Mouse (Mus musculus) lung, adult 2 months (tissue): ENCODE measurements around the gene Tnrc6a. TPM values are rescaled to one million over a fixed set of nuclear protein-coding genes. Genes with fewer than 3 reads are reported as not detected.
"Not testable (repeated sequence)": the region's sequence is repeated elsewhere in the genome, so short reads cannot be mapped to it uniquely, and the experiment has no call there.

ENCODE experiments used
- DNase-seq: peaks from one replicate; pipeline ENCODE4 v3.0.0; 2022
- H3K4me1 ChIP-seq: fragments of 200-500 bp; 2 replicates; pipeline ENCODE4 v1.6.1; 2011; ENCODE audit warnings: low read length; ENCODE audit not compliant: control insufficient read depth, insufficient read depth
- H3K4me3 ChIP-seq: fragments of 200-500 bp; replicated peaks from 2 replicates; pipeline ENCODE3; 2011; ENCODE audit warnings: low read depth, mild to moderate bottlenecking, control low read depth, low read length; ENCODE audit errors: extremely low read depth
- CTCF ChIP-seq: fragments of 200-500 bp; IDR thresholded peaks from 2 replicates; pipeline ENCODE4 v1.5.1; 2011; ENCODE audit warnings: mild to moderate bottlenecking, low read length, control low read depth; ENCODE audit not compliant: insufficient read depth
- POLR2A ChIP-seq: fragments of 200-500 bp; IDR thresholded peaks from 2 replicates; pipeline ENCODE4 v1.6.1; 2011; ENCODE audit warnings: low read depth, mild to moderate bottlenecking, control low read depth, low read length, borderline replicate concordance; ENCODE audit errors: extremely low read depth
- WGBS: fragments of 180-500 bp; shearing (Covaris S2); methylation state at CpG from one replicate; pipeline ENCODE4 v1.1.7; 2018; 5-methylcytosine and 5-hydroxymethylcytosine counted together
- polyA plus RNA-seq: library from polyadenylated mRNA; depleted of rRNA; stranded (reverse); fragments of >200 nt; gene quantifications from 2 replicates; pipeline ENCODE4 v1.2.3, GENCODE M21; 2012

Tnrc6a gene
- polyA plus RNA-seq, 1 experiment: 33.2 TPM

GRCm38 (mm10) chr7:123101295-123101694 lies 22.4 kb upstream of the Tnrc6a start:
- 64% methylated on average over 3 of the region's 3 CpGs for WGBS
- TF ChIP-seq CTCF (no peak), POLR2A (no peak)
- Histone ChIP-seq H3K4me3 (no peak overlapping the region), H3K4me1 (peaks cover 7% of the 10 kb centered on the region; the same call in 1 of the 2 replicates)
- no peak for DNase-seq

GRCm38 (mm10) chr7:123105381-123105780 lies 18.3 kb upstream of the Tnrc6a start:
- not testable (repeated sequence) for H3K4me1 ChIP-seq, DNase-seq, H3K4me3 ChIP-seq
- 14% methylated on average over 1 of the region's 1 CpGs for WGBS

- Histone ChIP-seq H3K4me1 (peaks cover 2% of the 10 kb centered on the region; the same call in 1 of the 2 replicates), H3K4me3 (no peak overlapping the region)
- no peak for DNase-seq
- no peak for TF ChIP-seq POLR2A
- no peak for TF ChIP-seq CTCF
- WGBS: 53% methylated on average over 1 of the region's 1 CpGs
Observed at GRCm38 (mm10) chr7:123105906-123106305, 17.8 kb upstream of the Tnrc6a start.

DNA sequence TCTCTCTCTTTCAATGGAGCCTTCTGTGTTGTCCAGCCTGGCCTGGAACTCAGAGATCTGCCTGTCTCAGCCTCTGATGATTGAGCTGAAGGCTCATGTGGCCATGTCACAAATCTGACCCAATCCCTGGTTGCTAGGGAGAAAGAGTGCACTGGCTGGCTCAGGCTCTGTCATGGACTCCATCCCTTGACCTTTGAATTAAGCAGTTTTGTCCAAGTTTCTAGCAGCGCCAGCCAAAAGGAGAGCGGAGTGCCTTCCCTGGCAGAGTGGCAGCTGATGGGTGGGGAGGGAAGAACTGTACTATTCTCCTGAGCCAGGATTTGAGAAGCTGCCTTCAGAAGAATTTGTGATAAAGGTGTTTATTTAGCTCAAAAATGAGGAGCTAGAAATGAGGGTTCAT lies 17.4 kb upstream of the Tnrc6a start:
- Histone ChIP-seq H3K4me1 (peaks cover 2% of the 10 kb centered on the region; the same call in 1 of the 2 replicates), H3K4me3 (no peak overlapping the region)
- DNase-seq: no peak
- no peak for TF ChIP-seq POLR2A
- no peak for TF ChIP-seq CTCF
- WGBS: 95% methylated on average over 2 of the region's 2 CpGs

DNA sequence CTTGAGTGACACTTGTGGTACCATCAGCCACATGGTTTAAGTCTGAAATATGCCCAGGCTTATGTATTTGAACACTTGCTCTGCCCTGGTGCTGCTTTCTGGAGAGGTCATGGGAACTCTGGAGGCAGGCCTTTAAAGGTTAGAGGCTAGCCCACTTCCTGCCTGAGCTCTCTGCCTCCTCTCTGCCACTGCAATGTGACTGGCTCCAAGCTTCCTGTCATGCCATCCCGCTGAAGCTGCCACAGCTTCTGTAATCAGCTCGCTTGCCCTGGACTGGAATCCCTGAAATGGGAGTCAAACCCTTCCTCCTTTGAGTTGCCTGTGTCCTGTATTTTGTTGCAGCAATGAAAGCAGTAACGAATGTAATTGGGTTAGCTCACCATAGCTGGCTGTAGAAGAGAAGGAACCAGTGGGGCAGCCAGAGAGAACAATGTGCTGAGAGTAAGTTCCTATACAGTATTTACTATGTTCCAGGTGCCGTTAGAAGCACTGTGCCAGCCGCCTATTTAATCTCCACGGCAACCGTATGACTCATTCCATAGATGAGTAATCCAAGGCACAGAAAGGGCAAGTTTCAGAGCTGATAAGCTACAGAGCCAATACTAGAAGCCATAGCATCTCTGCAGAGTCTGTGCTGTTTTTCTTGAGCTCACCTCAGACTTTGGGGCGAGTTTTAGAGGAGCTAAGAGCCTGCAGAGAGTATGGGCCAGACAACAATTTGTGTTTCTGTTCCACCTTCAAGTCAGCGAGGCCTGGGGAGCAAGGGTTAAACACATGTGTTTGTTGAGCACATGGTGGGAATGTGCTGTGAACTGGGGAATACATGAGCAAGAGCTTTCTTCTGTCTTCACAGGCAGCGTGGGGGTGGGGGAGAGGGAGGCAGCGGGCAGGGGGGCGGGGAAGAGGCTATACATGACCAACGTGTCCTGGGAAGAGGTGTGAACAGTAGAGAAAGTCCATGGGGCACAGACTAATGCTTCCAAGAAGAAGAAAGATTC lies 15.3 kb upstream of the Tnrc6a start:
- TF ChIP-seq POLR2A: no peak
- no peak for TF ChIP-seq CTCF
- no peak for DNase-seq
- Histone ChIP-seq H3K4me1 (peaks cover 2% of the 10 kb centered on the region; the same call in 1 of the 2 replicates), H3K4me3 (no peak overlapping the region)
- 57% methylated on average over 13 of the region's 13 CpGs for WGBS

- no peak for DNase-seq
- WGBS: 87% methylated on average over 7 of the region's 7 CpGs
Observed at GRCm38 (mm10) chr7:123109361-123110000, 14.2 kb upstream of the Tnrc6a start.

DNA sequence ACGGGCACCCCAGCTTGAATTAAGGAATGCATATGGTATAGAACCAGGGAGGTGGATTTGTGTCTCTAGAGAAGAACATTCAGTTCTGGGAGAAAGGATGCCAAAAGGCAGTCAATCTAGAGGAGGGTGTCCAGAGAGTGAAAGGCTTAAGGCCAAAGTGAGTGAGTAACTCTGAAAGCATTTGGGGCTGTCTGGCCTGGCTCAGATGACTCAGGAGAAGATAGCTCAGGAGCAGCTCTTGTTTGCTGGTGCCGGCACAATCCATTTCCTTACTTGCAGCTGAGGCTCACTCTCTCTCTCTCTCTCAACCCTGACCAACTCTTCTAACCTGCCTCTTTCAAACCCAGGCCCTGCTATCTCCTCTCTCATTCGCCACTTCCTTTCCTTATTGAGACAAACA lies 13.6 kb upstream of the Tnrc6a start:
- TF ChIP-seq CTCF (no peak), POLR2A (no peak)
- Histone ChIP-seq H3K4me3 (no peak overlapping the region), H3K4me1 (peaks cover 2% of the 10 kb centered on the region; the same call in 1 of the 2 replicates)
- DNase-seq: no peak
- 47% methylated on average over 3 of the region's 3 CpGs for WGBS

More at GRCm38 (mm10) chr7:123109361-123110000, 14.2 kb upstream of the Tnrc6a start:
- no peak overlapping the region for H3K4me3 ChIP-seq
- TF ChIP-seq CTCF (no peak), POLR2A (no peak)
- H3K4me1 ChIP-seq: peaks cover 2% of the 10 kb centered on the region; the same call in 1 of the 2 replicates

GRCm38 (mm10) chr7:123113590-123113989 lies 10.1 kb upstream of the Tnrc6a start:
- 91% methylated on average over 6 of the region's 6 CpGs for WGBS
- no peak overlapping the region for H3K4me3 ChIP-seq
- H3K4me1 ChIP-seq: 0 out of 2 replicates have a peak, but pooled peaks cover 2% of the 10 kb centered on the region
- TF ChIP-seq POLR2A (no peak), CTCF (no peak)
- DNase-seq: no peak

- TF ChIP-seq CTCF (no peak), POLR2A (no peak)
- 68% methylated on average over 12 of the region's 12 CpGs for WGBS
- DNase-seq: no peak
- no peak overlapping the region for H3K4me3 ChIP-seq
- no peaks in the 10 kb centered on the region for H3K4me1 ChIP-seq
Observed at GRCm38 (mm10) chr7:123116799-123117198, 6.9 kb upstream of the Tnrc6a start.
